Mouse (Mus musculus) mammary gland, adult 2 months (tissue): ENCODE data around the gene Gm30302. TPM values are rescaled to one million over a fixed set of nuclear protein-coding genes. Genes with fewer than 3 reads are reported as not detected.

Experiments used
- polyA plus RNA-seq: library from polyadenylated mRNA; depleted of rRNA; stranded (reverse); fragments of >200 nt; gene quantifications from 2 replicates; pipeline ENCODE4 v1.2.3, GENCODE M21; 2012; ENCODE audit warnings: low replicate concordance; rRNA removed

The Gm30302 gene
- not detected in 2 replicates for polyA plus RNA-seq

GRCm38 (mm10) chr13:49798901-49799300, at the start of gene Gm30302:
Gene Gm30302, minus strand, starts transcription at chr13:49799001.

Other genes starting within 250 kb of the Gm30302 start
- gene Omd, start 216.5 kb downstream of the Gm30302 start, polyA plus RNA-seq = 0.39 and 1.1 TPM in 2 replicates
- 7.8 and 26.1 TPM in 2 replicates for gene Ogn, start 191.0 kb downstream of the Gm30302 start, polyA plus RNA-seq
- 0.39 TPM in 1 of 2 replicates, not detected in the other for gene Cenpp, start 146.2 kb downstream of the Gm30302 start, polyA plus RNA-seq
- 0.80 and 2.0 TPM in 2 replicates for gene Nol8, start 145.9 kb downstream of the Gm30302 start, polyA plus RNA-seq
- 10.2 and 21.7 TPM in 2 replicates for gene Iars, start 116.9 kb downstream of the Gm30302 start, polyA plus RNA-seq